Mouse (Mus musculus) liver, postnatal 0 days (tissue): ENCODE measurements around the gene Kdelr3.

ENCODE experiments used
- CTCF ChIP-seq: sonication (generic); IDR thresholded peaks from 2 replicates; pipeline ENCODE4 v1.5.1; 2016; ENCODE audit warnings: antibody characterized with exemption, low read depth
- EP300 ChIP-seq: IDR thresholded peaks from 2 replicates; pipeline ENCODE4 v1.6.1; 2016; ENCODE audit warnings: antibody characterized with exemption, low read depth, mild to moderate bottlenecking

DNA sequence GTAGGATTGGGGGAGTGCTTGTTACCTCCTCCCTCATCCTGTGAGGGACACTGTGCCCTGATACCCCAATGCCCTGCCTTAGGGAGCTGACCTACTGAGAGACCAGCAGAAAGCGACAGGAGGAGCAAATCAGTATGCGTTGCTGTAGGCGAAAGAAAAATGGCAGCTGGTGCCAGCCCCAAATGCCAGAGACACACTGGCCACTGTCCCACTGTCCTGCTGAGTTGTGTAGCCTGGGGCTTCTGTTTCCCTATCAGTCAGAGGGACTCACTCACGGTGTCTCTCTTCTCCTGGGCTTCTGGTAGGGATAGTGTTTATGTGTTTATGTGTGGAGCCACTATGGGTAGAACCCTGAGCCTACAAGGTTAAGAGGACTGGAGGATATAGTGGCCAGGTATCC is 1.5 kb downstream of the Kdelr3 start:
- TF ChIP-seq CTCF (no peak), EP300 (no peak)
